Mouse (Mus musculus) ovary, postnatal 10 days (tissue): ENCODE data around the gene 2810006K23Rik.
A peak's percentile ranks its signal among the peaks of the same experiment; 100 is the strongest.
"Not testable (repeated sequence)": the region's sequence is repeated elsewhere in the genome, so short reads cannot be mapped to it uniquely, and the experiment has no call there.

Experiments
- DNase-seq: peaks from one replicate; pipeline ENCODE4 v3.0.0; 2022; ENCODE audit warnings: low spot score

Gene 2810006K23Rik

GRCm38 (mm10) chr5:124327510-124328364 lies at the start of gene 2810006K23Rik, which contains the start of gene Mphosph9:
2810006K23Rik (plus strand) TSS chr5:124328089.
Mphosph9 (minus strand) TSS chr5:124327972.
- peak; percentile 99 for DNase-seq

- no peak for DNase-seq
Measured at GRCm38 (mm10) chr5:124282854-124283253, 45.0 kb upstream of the 2810006K23Rik start.

GRCm38 (mm10) chr5:124284330-124284729 lies 43.6 kb upstream of the 2810006K23Rik start:
- no peak for DNase-seq

- no peak for DNase-seq
Measured at GRCm38 (mm10) chr5:124287616-124288247, 40.2 kb upstream of the 2810006K23Rik start.

- no peak for DNase-seq
Measured at GRCm38 (mm10) chr5:124290216-124290615, 37.7 kb upstream of the 2810006K23Rik start.

DNA sequence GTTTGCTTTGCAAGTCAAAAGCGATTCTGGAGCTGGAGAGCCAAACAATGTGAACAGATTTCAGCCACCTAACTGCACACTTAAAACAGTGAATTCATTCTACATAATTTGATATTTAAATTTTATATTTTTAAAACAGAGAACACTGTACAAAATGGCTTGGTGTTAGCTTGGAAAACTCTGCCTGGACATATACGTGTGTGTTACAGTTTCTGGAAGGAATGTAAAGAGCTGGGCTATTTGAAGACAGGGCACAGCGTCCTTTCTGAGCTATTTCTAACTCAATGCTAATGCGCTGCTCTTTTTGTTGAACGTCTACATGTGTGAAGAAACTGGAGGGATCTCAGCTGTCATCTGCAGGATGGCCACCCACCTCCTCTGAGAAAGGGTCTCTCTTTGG lies 33.9 kb upstream of the 2810006K23Rik start:
- no peak for DNase-seq

DNA sequence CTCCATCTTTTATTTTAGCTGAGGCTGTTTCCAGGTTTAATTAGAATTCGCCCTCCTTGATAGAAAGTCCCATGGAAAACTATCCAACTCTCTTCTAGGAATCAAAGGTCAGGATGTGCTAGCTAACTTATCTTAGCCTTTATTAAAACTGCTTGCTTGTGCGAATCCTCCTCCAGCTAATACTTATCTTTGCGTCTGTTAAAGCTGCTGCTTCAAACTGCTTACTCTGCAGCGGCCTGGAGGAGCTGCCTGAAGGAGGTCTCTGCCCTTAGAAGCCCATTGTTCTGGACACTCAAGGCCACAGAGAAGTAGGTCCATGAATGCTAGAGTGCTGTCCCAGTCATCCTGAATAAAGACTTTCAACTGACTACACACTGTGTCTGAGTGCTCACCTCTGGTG lies 31.4 kb upstream of the 2810006K23Rik start:
- DNase-seq: no peak

DNA sequence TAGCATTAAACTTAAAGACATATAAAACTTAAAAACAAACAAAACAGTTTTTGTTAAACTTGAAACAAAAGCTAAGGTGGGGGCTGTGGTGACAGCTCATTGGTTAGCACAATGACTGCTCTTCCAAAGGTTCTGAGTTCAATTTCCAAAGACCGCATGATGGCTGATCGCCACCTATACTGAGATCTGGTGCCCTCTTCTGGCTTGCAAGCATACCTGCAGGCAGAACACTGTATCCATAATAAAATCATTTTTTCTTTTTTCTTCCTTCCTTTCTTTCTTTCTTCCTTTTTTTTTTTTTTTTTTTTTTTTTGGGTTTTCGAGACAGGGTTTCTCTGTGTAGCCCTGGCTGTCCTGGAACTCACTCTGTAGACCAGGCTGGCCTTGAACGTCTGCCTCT lies 28.6 kb upstream of the 2810006K23Rik start:
- DNase-seq: not testable (repeated sequence)

GRCm38 (mm10) chr5:124300132-124300531 lies 27.8 kb upstream of the 2810006K23Rik start:
- no peak for DNase-seq

GRCm38 (mm10) chr5:124302853-124303252 lies 25.0 kb upstream of the 2810006K23Rik start:
- not testable (repeated sequence) for DNase-seq

GRCm38 (mm10) chr5:124309155-124309554 lies 18.7 kb upstream of the 2810006K23Rik start:
- no peak for DNase-seq

GRCm38 (mm10) chr5:124310091-124310490 lies 17.8 kb upstream of the 2810006K23Rik start:
- no peak for DNase-seq

- DNase-seq: no peak
Measured at GRCm38 (mm10) chr5:124315498-124315897, 12.4 kb upstream of the 2810006K23Rik start.

DNA sequence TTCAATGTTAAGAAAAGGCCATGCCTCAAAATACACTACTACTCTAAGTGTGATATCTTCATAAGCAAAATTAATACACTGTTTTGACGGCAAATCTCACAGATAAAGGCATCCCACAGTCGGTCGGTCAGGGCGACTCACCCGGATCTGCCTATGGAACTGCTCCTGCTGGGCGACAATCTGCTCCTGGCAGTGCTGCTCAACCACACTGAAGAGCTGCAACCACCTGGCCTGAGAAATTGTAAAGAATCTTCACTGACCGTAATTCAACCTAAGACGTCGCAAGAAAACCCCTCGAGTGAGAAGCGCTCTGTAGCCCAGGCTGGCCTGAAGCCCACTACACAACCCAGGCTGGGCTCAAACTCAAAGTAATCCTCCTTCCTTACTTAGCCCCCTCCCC lies 11.9 kb upstream of the 2810006K23Rik start:
- DNase-seq: no peak

GRCm38 (mm10) chr5:124317648-124318047 lies 10.2 kb upstream of the 2810006K23Rik start:
- DNase-seq: no peak

GRCm38 (mm10) chr5:124326829-124327228 lies 1.1 kb upstream of the 2810006K23Rik start:
- DNase-seq: no peak

DNA sequence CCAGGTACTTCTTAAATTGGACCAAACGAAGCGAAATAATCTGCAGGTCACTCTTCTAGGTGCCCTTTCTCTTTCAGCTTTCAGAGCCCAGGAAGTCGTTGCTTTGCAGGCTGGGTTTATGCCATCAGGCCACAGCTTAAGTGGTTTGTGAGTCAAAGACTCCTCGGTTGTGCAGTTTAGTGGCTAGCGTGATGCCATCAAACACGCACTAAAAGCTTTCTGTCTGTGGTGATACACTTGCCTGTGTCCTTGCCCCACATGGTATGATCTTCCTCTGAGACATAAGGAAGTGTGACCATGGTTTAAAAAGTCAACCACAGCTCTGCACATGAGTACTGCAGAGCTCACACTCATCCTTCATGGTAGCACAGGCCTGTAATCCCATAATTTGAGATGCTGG lies 2.2 kb downstream of the 2810006K23Rik start:
- DNase-seq: no peak

GRCm38 (mm10) chr5:124334392-124334791 lies 6.5 kb downstream of the 2810006K23Rik start:
- no peak for DNase-seq

- no peak for DNase-seq
Measured at GRCm38 (mm10) chr5:124337103-124337502, 9.2 kb downstream of the 2810006K23Rik start.

DNA sequence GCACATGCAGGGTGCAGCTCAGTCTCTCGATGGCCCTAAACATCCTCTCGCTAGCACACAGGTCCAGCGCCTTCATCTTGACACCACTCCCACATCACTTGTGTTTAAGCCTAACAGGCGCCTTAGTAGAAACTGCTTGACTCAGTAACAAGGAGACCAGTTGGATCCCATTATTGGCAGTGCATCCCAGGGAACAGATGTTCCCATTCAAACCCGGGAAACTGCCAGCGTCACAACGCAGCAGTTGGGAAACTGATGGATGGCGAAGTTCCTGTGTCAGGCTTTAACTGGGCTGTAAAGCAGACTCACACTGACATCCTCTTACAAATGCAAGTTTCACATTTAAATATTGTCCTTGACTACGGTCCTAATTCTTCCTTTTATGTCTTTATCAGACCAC lies 10.0 kb downstream of the 2810006K23Rik start:
- no peak for DNase-seq

GRCm38 (mm10) chr5:124338791-124339190 lies 10.9 kb downstream of the 2810006K23Rik start:
- DNase-seq: no peak

- not testable (repeated sequence) for DNase-seq
Measured at GRCm38 (mm10) chr5:124341753-124342339, 14.0 kb downstream of the 2810006K23Rik start.

DNA sequence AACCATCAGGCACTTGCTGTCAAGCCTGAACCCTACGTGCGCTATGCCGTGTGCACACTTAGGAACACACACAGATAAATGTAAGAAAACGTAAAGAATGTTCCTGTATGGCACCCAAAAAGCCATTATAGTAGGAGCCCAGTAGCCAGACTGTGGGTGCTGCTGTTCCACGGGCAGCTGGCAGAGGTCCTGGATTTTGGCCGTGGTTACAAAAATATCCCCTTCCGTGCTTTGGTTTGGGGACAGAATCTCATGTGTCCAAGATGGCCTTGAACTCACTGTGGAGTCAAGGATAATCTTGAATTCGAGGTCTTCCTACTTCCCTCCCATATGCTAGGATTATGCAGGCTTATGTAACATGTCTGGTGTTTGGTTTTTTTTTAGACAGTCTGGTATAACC lies 15.0 kb downstream of the 2810006K23Rik start:
- DNase-seq: no peak
